Mouse (Mus musculus): Measurements from ENCODE around the gene Mospd1. TPM values are rescaled to one million over a fixed set of nuclear protein-coding genes. Genes with fewer than 3 reads are reported as not detected.
A peak's percentile ranks its signal among the peaks of the same experiment; 100 is the strongest.

Gene Mospd1
- total RNA-seq (2015) (30.3 and 30.6 TPM in 2 replicates), total RNA-seq (2017) (21.4 and 26.9 TPM in 2 replicates)

GRCm38 (mm10) chrX:53370366-53370740 lies at the start of gene Mospd1:
Mospd1 (minus strand) TSS chrX:53370502.
- ATAC-seq (replicated peaks; ENCODE audit: poor library complexity), result peak; percentile 91

- ATAC-seq (replicated peaks; ENCODE audit: poor library complexity), result no peak
Measured at GRCm38 (mm10) chrX:53386362-53386761, 16.1 kb upstream of the Mospd1 start.

GRCm38 (mm10) chrX:53383122-53383521 lies 12.8 kb upstream of the Mospd1 start:
- peak; percentile 100 for ATAC-seq (replicated peaks; ENCODE audit: poor library complexity)

- peak; percentile 75 for ATAC-seq (replicated peaks; ENCODE audit: poor library complexity)
Measured at GRCm38 (mm10) chrX:53369534-53370365, 552 bp downstream of the Mospd1 start.

GRCm38 (mm10) chrX:53364668-53365383 lies 5.5 kb downstream of the Mospd1 start:
- ATAC-seq (replicated peaks; ENCODE audit: poor library complexity), result peak; percentile 32

- 0 out of 2 replicates have a peak, but pooled peaks have one; percentile 52 for ATAC-seq (replicated peaks; ENCODE audit: poor library complexity)
Measured at GRCm38 (mm10) chrX:53348374-53348773, 21.9 kb downstream of the Mospd1 start.

GRCm38 (mm10) chrX:53341531-53341930 lies 28.8 kb downstream of the Mospd1 start:
- ATAC-seq (replicated peaks; ENCODE audit: poor library complexity), result peak; percentile 88

GRCm38 (mm10) chrX:53337355-53337754 lies 32.9 kb downstream of the Mospd1 start:
- peak; percentile 48; the same call in 1 of the 2 replicates for ATAC-seq (replicated peaks; ENCODE audit: poor library complexity)

- ATAC-seq (replicated peaks; ENCODE audit: poor library complexity), result no peak
Measured at GRCm38 (mm10) chrX:53330396-53330795, 39.9 kb downstream of the Mospd1 start.

- ATAC-seq (replicated peaks; ENCODE audit: poor library complexity), result peak; percentile 15
Measured at GRCm38 (mm10) chrX:53321111-53321510, 49.2 kb downstream of the Mospd1 start.

GRCm38 (mm10) chrX:53320564-53320963 lies 49.7 kb downstream of the Mospd1 start:
- ATAC-seq (replicated peaks; ENCODE audit: poor library complexity), result peak; percentile 100

Other genes starting within 250 kb of the Mospd1 start
- gene Plac1, start 130.4 kb downstream of the Mospd1 start, total RNA-seq (2015), result not detected in 2 replicates
- gene Plac1, start 130.4 kb downstream of the Mospd1 start, total RNA-seq (2017), result not detected in 2 replicates
- gene Fam122b, start 100.7 kb downstream of the Mospd1 start, total RNA-seq (2015), result 21.7 and 28.2 TPM in 2 replicates
- gene Fam122b, start 100.7 kb downstream of the Mospd1 start, total RNA-seq (2017), result 5.0 and 6.5 TPM in 2 replicates
- not detected in 2 replicates for gene Fam122c, start 97.1 kb downstream of the Mospd1 start, total RNA-seq (2015)
- gene Fam122c, start 97.1 kb downstream of the Mospd1 start, total RNA-seq (2017), result not detected in 2 replicates
- gene Etd, start 64.4 kb upstream of the Mospd1 start, total RNA-seq (2015), result not detected in 2 replicates
- gene Etd, start 64.4 kb upstream of the Mospd1 start, total RNA-seq (2017), result not detected in 2 replicates
- 3.6 and 13.3 TPM in 2 replicates for gene Rtl8c, start 237.5 kb upstream of the Mospd1 start, total RNA-seq (2015)
- 8.4 TPM in 1 of 2 replicates, not detected in the other for gene Rtl8c, start 237.5 kb upstream of the Mospd1 start, total RNA-seq (2017)
- not detected in 2 replicates for gene Gm14597, start 238.5 kb upstream of the Mospd1 start, total RNA-seq (2015)
- not detected in 2 replicates for gene Gm14597, start 238.5 kb upstream of the Mospd1 start, total RNA-seq (2017)

Measured in megakaryocyte progenitor cell, adult 5-6 weeks (primary cell).